Mouse (Mus musculus) lung, postnatal 0 days (tissue): ENCODE results near the gene Spg21.

Experiments
- CTCF ChIP-seq: IDR thresholded peaks from 2 replicates; pipeline ENCODE4 v1.5.1; 2016; ENCODE audit warnings: antibody characterized with exemption, mild to moderate bottlenecking
- EP300 ChIP-seq: IDR thresholded peaks from 2 replicates; pipeline ENCODE4 v1.6.1; 2016; ENCODE audit warnings: antibody characterized with exemption, mild to moderate bottlenecking, control low read depth

- TF ChIP-seq CTCF (no peak), EP300 (no peak)
Measured at GRCm38 (mm10) chr9:65519807-65520504, 59.2 kb downstream of the Spg21 start, which contains the start of gene Ankdd1a.
